Mouse (Mus musculus) heart, adult 2 months (tissue): ENCODE measurements around the gene Cd79b.

Experiments
- CTCF ChIP-seq: fragments of 200-600 bp; IDR thresholded peaks from 2 replicates; pipeline ENCODE4 v1.8.1; 2022; ENCODE audit warnings: antibody characterized with exemption, mild to moderate bottlenecking, moderate library complexity
- POLR2A ChIP-seq: fragments of 200-500 bp; IDR thresholded peaks from 2 replicates; pipeline ENCODE4 v1.6.1; 2011; ENCODE audit warnings: mild to moderate bottlenecking, low read depth, low read length, control low read depth; ENCODE audit not compliant: insufficient read depth

GRCm38 (mm10) chr11:106268326-106269059 is 46.1 kb downstream of the Cd79b start:
- no peak for TF ChIP-seq CTCF
- TF ChIP-seq POLR2A, result no peak
